Mouse (Mus musculus): ENCODE data around the gene Tspan31. TPM values are rescaled to one million over a fixed set of nuclear protein-coding genes. Genes with fewer than 3 reads are reported as not detected.

Gene Tspan31
- polyA plus RNA-seq, 1 experiment, result 51.5 TPM

DNA sequence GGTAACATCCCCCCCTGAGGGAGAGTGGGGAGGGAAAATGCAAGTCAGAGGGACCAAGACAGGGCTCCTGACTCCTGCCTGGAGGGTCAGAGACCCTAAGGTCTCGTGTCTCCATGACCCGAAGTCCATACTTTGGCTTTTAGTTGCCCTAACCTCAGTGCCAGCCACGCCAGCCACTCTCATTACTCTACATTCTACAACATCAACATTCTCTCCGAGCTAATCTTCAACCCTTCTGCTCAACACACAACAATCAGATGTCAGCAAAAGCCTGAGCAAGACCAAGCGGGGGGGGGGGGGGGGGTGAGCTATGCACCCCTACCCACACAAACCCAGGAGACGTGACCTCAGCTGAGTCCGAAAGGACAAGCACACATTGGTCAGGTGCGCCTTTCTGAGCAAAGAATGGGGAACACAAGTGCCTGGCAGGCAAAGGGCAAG lies 36.7 kb downstream of the Tspan31 start:
- Histone ChIP-seq H3K36me3 (replicated peaks; ENCODE audit: low read length) (peaks cover 11% of the 10 kb centered on the region), H3K4me1 (peaks cover 16% of the 10 kb centered on the region; the same call in 1 of the 2 replicates), H3K27me3 (replicated peaks) (peaks cover 14% of the 10 kb centered on the region), H3K4me3 (replicated peaks) (no peak overlapping the region), H3K9me3 (no peaks in the 10 kb centered on the region)
- no peak for TF ChIP-seq GATA1 (IDR thresholded peaks at IDR 0.05; ENCODE audit: borderline replicate concordance, low read length)
- no peak for TF ChIP-seq FLI1 (IDR thresholded peaks at IDR 0.05; ENCODE audit: low read length)

DNA sequence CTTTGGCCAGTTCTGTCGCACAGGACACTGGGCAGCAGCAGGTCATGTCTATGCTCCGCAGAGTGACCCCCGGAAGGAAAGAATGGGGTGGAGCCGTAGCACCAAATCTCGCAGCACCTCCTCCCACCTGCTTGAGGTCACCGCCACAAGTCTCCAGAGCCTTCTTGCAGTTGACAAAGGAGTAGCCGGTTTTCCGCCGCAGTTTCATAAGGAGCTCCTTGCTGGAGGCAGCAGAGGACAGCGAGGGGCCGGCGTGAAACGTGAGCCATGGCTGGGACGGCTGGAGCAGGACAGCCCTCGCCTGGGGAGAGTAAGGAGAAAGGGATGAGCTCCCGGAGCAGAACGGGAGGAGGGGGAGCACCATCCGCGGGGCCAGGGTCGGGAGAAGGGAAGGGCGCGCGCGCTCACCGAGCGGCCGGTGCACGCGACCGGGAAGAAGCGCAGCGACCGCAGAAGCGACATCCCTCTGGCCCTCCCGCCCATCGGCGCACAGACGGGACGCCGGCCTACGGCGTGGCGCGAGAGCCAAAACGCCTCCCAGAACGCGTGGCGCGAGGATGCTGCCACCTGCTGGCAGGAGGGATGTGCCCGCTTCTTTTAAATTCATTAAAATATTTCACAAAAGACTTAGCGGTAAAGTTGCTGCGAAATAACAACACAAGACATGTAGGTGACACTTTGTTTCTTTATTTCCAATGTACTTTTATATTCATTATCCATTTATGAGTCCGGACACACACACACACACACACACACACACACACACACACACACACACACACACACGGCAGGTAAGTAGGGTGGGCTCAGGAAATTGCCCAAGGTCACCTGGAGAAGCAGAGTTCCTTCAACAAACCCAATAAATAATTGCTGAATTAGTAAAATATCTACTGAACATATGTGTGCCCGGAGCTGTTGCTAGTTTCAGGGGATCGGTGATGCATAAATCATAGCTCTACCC lies 39.4 kb downstream of the Tspan31 start, which contains the start of gene Tsfm:
Gene Tsfm (minus strand): TSS at position 505 of the 961 bp plus-strand sequence.
- TF ChIP-seq GATA1 (IDR thresholded peaks at IDR 0.05; ENCODE audit: borderline replicate concordance, low read length), result no peak
- TF ChIP-seq FLI1 (IDR thresholded peaks at IDR 0.05; ENCODE audit: low read length), result no peak
- H3K36me3 ChIP-seq (replicated peaks; ENCODE audit: low read length), result peaks cover 37% of the 10 kb centered on the region
- H3K27me3 ChIP-seq (replicated peaks), result no peaks in the 10 kb centered on the region
- H3K9me3 ChIP-seq, result no peaks in the 10 kb centered on the region
- peaks cover 16% of the 10 kb centered on the region; the same call in 1 of the 2 replicates for H3K4me1 ChIP-seq
- peak within 1 kb of the TSS; percentile 97 for H3K4me3 ChIP-seq (replicated peaks)

DNA sequence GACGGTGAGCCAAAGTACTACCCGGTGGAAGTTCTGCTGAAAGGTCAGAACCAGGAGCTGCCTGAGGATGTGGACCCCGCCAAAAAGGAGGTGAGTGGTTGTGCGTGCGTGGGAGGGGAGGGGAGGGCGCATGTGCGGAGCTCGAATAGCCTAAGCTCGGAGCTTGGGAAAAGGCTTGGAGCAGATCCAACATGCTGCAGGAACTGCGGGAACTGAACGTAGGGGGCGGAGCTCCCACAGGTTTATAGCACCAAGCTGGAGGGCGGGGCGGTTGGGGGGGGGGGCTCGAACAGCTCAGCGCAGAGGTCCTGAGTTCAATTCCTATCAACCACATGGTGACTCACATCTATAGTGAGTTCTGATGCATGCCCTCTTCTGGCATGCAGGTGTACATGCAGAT lies 51.6 kb downstream of the Tspan31 start:
- no peak for TF ChIP-seq FLI1 (IDR thresholded peaks at IDR 0.05; ENCODE audit: low read length)
- no peak for TF ChIP-seq GATA1 (IDR thresholded peaks at IDR 0.05; ENCODE audit: borderline replicate concordance, low read length)
- Histone ChIP-seq H3K4me1 (peaks cover 5% of the 10 kb centered on the region; the same call in 1 of the 2 replicates), H3K36me3 (replicated peaks; ENCODE audit: low read length) (peaks cover 29% of the 10 kb centered on the region), H3K27me3 (replicated peaks) (peaks cover 18% of the 10 kb centered on the region), H3K4me3 (replicated peaks) (no peak overlapping the region), H3K9me3 (no peaks in the 10 kb centered on the region)

Other genes with a start within 250 kb of the Tspan31 start
- gene Atp23, start 168.9 kb downstream of the Tspan31 start, polyA plus RNA-seq (2012; ENCODE audit: insufficient read depth, low replicate concordance), result 6.8 and 13.8 TPM in 2 replicates
- gene Ctdsp2, start 91.5 kb downstream of the Tspan31 start, polyA plus RNA-seq (2012; ENCODE audit: insufficient read depth, low replicate concordance), result 27.8 and 40.9 TPM in 2 replicates
- 0.70 TPM in 1 of 2 replicates, not detected in the other for gene Avil, start 69.6 kb downstream of the Tspan31 start, polyA plus RNA-seq (2012; ENCODE audit: insufficient read depth, low replicate concordance)
- gene Tsfm, start 39.4 kb downstream of the Tspan31 start, polyA plus RNA-seq (2012; ENCODE audit: insufficient read depth, low replicate concordance), result 19.8 and 35.4 TPM in 2 replicates
- 1.9 and 12.1 TPM in 2 replicates for gene Mettl1, start 28.9 kb downstream of the Tspan31 start, polyA plus RNA-seq (2012; ENCODE audit: insufficient read depth, low replicate concordance)
- 0.08 TPM in 1 of 2 replicates, not detected in the other for gene Eef1akmt3, start 28.8 kb downstream of the Tspan31 start, polyA plus RNA-seq (2012; ENCODE audit: insufficient read depth, low replicate concordance)
- 0.15 TPM in 1 of 2 replicates, not detected in the other for gene Cyp27b1, start 22.0 kb downstream of the Tspan31 start, polyA plus RNA-seq (2012; ENCODE audit: insufficient read depth, low replicate concordance)
- 1.3 and 3.3 TPM in 2 replicates for gene March9, start 10.1 kb downstream of the Tspan31 start, polyA plus RNA-seq (2012; ENCODE audit: insufficient read depth, low replicate concordance)
- gene Cdk4, start 6.7 kb downstream of the Tspan31 start, polyA plus RNA-seq (2012; ENCODE audit: insufficient read depth, low replicate concordance), result 288 and 833 TPM in 2 replicates
- gene Agap2, start 5.0 kb upstream of the Tspan31 start, polyA plus RNA-seq (2012; ENCODE audit: insufficient read depth, low replicate concordance), result 26.5 and 79.5 TPM in 2 replicates
- 140 and 267 TPM in 2 replicates for gene Os9, start 50.9 kb upstream of the Tspan31 start, polyA plus RNA-seq (2012; ENCODE audit: insufficient read depth, low replicate concordance)
- 71.2 and 76.1 TPM in 2 replicates for gene B4galnt1, start 95.0 kb upstream of the Tspan31 start, polyA plus RNA-seq (2012; ENCODE audit: insufficient read depth, low replicate concordance)
- gene Slc26a10, start 110.4 kb upstream of the Tspan31 start, polyA plus RNA-seq (2012; ENCODE audit: insufficient read depth, low replicate concordance), result 0.23 and 0.76 TPM in 2 replicates
- gene Arhgef25, start 119.8 kb upstream of the Tspan31 start, polyA plus RNA-seq (2012; ENCODE audit: insufficient read depth, low replicate concordance), result not detected in 2 replicates
- 51.0 and 171 TPM in 2 replicates for gene Dtx3, start 125.5 kb upstream of the Tspan31 start, polyA plus RNA-seq (2012; ENCODE audit: insufficient read depth, low replicate concordance)
- gene Pip4k2c, start 141.3 kb upstream of the Tspan31 start, polyA plus RNA-seq (2012; ENCODE audit: insufficient read depth, low replicate concordance), result 10.4 and 19.6 TPM in 2 replicates
- gene Kif5a, start 193.1 kb upstream of the Tspan31 start, polyA plus RNA-seq (2012; ENCODE audit: insufficient read depth, low replicate concordance), result 6.6 and 11.4 TPM in 2 replicates
- 176 and 219 TPM in 2 replicates for gene Dctn2, start 196.1 kb upstream of the Tspan31 start, polyA plus RNA-seq (2012; ENCODE audit: insufficient read depth, low replicate concordance)
- gene Mbd6, start 218.8 kb upstream of the Tspan31 start, polyA plus RNA-seq (2012; ENCODE audit: insufficient read depth, low replicate concordance), result 245 and 640 TPM in 2 replicates
- 26.0 and 101 TPM in 2 replicates for gene Mars, start 241.5 kb upstream of the Tspan31 start, polyA plus RNA-seq (2012; ENCODE audit: insufficient read depth, low replicate concordance)